Mouse (Mus musculus) spleen, postnatal 14 days (tissue): ENCODE measurements around the gene Ovch2.
A peak's percentile ranks its signal among the peaks of the same experiment; 100 is the strongest.
"Not testable (repeated sequence)": the region's sequence is repeated elsewhere in the genome, so short reads cannot be mapped to it uniquely, and the experiment has no call there.

Experiments
- DNase-seq, 2 experiments: peaks; one replicate each; pipeline ENCODE4 v3.0.0; 2021 to 2022; ENCODE audit warnings: low spot score in 2 of 2

The Ovch2 gene

DNA sequence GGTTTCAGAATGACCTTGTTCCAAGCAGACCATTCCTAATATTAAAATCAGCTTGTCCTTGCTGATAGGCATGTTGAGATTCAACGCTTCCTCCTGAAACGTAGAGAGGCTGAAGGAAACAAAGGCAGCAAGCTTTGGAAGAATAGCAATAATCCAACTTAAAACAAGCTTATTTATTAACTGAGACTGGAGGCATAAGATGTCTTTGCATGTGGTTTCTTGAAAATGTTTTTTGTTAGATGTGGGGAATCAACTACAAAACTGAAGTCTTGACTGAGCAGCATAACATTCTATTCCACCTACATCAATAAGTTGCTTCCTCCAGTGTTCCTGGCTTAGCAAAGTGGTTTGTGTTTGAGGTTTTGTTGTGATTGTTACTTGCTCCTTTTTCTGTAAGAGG, at the start of gene Ovch2:
Gene Ovch2, minus strand, starts transcription at position 101 of the 400 bp plus-strand sequence.
- DNase-seq: no peak

GRCm38 (mm10) chr7:107847390-107847789, 46.4 kb upstream of the Ovch2 start, which contains the start of gene Olfr470:
TSS of gene Olfr470 (minus strand) at chr7:107847490.
- DNase-seq: not testable (repeated sequence)

- no peak for DNase-seq
Measured at GRCm38 (mm10) chr7:107841719-107842118, 40.7 kb upstream of the Ovch2 start.

DNA sequence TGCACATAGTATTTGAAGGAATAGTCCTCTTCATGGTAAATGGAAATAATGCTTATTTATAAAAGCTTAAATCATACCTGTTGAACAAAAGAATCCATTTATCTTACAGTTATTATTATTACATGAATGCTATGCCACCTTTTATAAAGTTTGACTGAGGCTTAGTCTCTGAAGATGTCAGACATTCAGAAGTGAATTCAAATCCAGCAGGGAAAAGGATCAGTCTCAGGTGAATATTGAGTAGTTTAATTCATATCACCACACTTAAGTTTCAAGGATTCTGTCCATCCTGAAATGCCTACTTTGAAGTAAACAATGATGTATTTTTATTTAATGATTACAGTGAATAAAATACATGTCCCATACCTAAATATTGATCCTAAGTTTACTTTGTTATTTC, 24.4 kb upstream of the Ovch2 start, which contains the start of gene Olfr469:
Gene Olfr469, minus strand, starts transcription at position 101 of the 400 bp plus-strand sequence.
- not testable (repeated sequence) for DNase-seq

DNA sequence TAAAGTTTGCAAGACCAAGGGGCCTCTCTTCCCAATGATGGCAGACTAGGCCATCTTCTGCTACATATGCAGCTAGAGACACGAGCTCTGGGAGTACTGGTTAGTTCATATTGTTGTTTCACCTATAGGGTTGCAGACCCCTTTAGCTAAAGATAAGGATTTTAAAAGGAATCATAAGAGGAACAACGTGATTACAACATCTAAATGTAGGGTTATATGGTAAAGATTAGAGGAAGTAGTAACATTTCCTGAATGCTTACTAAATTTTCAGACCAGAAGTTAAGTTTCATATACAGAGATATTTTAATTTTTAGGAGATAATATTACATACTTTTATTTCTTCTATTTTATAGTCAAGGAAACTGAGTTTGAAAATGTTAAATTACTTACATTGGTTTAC, 22.9 kb upstream of the Ovch2 start:
- DNase-seq: not testable (repeated sequence)

- DNase-seq: no peak
Measured at GRCm38 (mm10) chr7:107819442-107819841, 18.4 kb upstream of the Ovch2 start.

- DNase-seq: no peak
Measured at GRCm38 (mm10) chr7:107811963-107812362, 11.0 kb upstream of the Ovch2 start, which contains the start of gene Olfr467. TSS of gene Olfr467 (plus strand) at chr7:107812263.

DNA sequence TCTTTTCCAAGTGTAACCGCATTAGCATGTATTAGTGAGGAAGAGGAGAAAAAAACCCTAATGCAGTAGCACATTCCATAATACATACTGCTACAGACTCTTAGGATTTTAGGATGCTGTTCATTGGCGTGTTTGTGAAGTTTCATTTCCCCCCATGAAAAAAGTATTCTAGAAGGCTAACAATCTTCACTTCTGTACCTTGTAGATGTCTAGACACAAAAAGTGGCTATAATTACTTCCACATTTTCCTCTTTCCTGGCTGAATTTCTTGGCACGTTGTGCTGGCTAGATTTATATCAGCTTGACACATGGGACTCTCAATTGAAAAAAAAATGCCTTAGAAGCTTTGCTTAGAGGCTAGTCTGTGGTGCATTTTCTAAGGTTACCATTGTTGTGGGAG, 1.1 kb upstream of the Ovch2 start:
- no peak for DNase-seq

GRCm38 (mm10) chr7:107796500-107796899, 4.5 kb downstream of the Ovch2 start:
- no peak for DNase-seq

DNA sequence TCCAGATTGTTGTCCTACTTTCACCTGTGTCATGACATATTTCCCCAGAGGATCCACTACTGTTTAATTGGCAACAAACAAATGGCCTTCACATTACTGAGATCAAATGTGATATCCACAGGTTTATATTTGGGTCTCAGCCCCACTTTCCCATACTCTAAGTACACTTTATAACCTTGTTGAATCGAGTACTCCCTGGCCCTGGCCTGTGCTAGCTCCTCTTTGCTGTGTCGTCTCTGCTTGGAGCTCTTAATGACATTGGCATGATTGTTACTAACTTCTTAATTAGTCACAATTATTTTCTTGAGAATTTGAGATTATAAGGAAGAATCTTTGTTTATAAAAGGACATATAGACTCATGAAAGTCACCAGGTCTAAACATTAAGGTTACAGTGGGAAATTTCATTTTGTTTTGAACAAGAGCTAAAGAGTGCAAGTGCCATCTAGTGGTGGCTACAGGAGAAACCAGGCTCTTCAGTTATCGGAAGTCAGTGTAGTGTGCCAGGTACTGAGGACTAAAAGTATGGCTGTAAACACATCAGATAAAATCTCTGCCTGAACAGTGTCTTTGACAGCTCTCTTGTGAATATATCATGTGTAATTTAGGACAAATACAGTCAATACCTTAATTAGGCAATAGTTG, 12.9 kb downstream of the Ovch2 start:
- no peak for DNase-seq

DNA sequence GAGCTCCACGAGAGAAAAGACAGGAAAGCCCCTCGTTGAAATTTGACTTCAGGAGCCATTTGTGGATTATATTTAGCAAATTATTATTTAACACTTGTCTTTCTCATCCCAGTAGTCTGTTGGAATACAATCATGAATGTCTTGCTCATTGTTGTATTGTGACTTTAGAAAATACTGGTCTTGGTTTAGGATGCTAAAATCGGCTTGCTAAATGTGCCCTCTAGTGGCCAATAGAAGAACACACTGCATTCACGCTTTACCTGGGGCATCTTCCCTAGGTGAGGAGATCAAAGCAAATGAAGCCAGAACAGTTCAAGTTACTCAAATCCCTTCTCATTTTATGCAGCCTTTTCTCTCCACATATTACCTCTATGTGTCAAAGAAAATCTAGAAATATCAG, 21.4 kb downstream of the Ovch2 start:
- DNase-seq: no peak

GRCm38 (mm10) chr7:107778216-107778615, 22.8 kb downstream of the Ovch2 start:
- no peak for DNase-seq

DNA sequence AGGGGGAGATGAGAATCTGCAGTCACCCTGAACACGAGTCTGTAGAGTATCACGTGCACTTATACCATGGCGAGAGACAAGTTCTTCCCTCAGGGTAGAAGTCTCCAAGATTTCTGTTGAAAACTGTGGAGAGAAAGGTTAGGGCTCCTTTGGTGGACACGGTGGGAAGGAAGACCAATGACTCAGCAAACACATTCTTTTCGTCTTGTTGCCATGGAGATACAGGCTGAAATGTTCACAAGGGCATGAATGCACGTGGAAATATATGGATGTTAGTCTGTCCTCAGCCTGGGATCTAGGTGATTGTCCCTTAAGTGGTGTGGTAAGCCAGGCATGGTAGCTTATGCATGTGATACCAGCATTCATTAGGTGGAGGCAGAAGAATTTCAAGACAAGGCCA, 30.2 kb downstream of the Ovch2 start:
- DNase-seq: no peak

- no peak for DNase-seq
Measured at GRCm38 (mm10) chr7:107757308-107758151, 43.5 kb downstream of the Ovch2 start, which contains the start of gene Cyb5r2. TSS of gene Cyb5r2 (minus strand) at chr7:107758032.

DNA sequence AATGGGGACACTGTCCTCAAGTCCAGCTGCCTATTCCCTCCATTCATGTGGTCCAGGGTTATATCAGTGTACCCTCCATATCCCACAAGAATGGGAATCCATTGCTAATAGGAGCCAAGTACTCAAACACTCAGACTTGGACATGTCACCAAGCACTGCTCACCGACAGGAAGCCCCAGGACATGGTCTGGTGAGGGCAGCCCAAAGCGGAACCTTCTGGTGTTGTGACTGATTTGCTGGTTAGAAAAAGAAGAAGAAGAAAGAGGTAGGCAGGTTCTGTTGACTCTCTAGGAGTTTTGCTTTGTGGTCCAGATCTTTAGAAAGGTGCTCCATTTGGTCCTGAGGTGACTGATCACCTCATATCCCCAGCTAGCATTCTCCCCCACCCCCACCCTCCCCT, 44.3 kb downstream of the Ovch2 start:
- DNase-seq: no peak

GRCm38 (mm10) chr7:107755905-107756304, 45.1 kb downstream of the Ovch2 start:
- DNase-seq: no peak

DNA sequence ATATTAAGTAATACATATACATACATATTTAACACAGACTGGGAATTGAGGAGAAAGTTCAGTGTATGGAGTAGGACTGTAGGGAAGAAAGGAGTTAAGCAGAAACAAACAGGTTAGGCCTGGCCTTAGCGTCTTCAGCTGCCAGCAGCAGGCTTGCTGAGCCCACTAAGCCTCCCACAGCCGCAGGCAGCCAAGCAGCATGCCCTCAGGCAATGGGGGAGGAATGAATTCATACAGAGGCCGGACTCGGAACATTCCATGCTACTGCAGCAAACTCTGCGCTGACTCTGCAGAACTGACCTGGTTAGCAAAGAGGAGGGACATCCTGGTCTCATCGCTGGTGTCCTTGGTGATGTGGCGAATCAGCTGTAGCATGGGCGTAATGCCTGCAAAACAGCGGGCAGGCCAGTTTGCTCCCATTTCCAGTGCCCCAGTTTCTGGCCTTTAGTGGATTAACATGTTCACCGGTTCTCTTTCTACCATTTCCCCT, 48.9 kb downstream of the Ovch2 start:
- DNase-seq: no peak

DNA sequence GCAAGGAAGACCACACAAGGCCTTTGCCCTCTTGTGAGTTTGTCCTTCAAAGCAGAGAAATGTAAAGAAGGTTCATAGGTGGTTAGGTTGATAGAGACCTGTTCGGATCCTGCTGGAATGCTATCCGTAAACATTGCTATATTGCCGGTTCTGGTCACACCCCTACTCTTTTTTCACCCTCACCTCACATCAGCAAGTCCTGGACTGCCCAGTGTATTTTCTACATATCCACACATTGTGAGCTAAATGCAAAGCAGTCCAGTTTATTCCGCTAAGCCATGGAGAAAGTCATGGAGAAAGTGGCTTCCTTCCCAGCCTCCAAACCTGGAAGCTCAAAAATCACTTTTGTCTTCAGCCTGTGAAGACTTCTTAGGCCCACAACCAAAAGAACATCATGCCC, 51.3 kb downstream of the Ovch2 start:
- DNase-seq: no peak

DNA sequence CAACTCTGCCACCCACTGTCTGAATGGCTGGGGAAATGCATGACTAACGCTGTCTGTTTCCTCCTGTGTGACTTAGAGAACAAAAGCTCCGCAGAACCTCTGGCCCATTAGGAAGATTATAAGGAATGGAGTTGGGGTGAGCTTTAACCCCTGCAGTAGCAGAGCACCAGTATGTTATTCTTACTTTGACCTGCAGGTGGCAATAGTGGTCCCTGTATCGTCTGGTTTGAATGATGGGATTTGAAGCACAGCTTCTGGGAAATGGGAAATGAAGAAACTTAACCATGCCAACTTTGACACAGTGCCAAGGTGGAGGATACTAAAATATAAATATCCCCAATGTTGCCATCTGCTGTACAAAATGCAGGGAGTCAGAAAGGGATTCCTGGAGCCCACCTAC, 51.7 kb downstream of the Ovch2 start:
- DNase-seq: no peak

- peak in 1 of 2 experiments; percentile 54 for DNase-seq
Measured at GRCm38 (mm10) chr7:107747954-107748353, 53.1 kb downstream of the Ovch2 start.

GRCm38 (mm10) chr7:107747476-107747875, 53.5 kb downstream of the Ovch2 start:
- DNase-seq: no peak

DNA sequence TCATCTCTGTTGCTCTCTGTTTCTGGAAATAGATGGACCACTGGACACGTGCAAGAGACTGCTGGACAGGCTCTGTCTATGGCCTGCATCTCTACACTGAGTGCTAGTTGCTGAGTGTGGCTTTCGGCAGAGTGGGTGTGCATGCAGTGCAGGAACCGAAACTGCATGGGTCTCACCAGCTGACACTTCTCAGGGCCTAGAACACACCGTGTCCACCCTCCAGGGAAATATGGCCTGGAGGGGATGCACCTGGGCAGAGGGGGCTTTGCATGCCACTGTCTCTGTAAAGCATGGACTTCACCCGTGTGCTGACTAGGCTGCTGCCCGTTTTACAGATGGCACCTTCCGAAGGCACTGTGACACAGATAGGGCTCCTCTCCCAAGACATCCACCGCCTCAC, 55.0 kb downstream of the Ovch2 start:
- DNase-seq: no peak

DNA sequence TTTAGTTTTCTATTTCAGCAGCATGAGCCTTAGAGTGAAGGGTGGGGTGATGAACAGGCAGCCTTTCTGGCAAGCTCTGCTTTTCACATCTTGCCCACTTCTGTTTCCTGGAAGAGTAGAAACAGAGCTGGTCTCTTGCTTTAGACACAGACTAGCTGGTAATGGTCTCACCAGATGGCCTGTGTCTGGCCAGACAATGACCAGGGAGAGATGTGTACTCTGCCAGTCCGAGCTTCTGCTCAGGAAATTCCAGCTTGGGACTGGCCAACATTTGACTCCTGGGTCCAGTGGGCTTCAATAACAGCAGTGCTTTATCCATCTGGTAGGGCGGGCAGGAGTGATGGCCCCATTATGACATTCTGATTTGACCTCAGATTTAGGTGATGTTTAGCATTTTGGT, 55.9 kb downstream of the Ovch2 start:
- DNase-seq: no peak
